Mouse (Mus musculus): Measurements from ENCODE around the gene Smyd1. TPM values are rescaled to one million over a fixed set of nuclear protein-coding genes. Genes with fewer than 3 reads are reported as not detected.
"Not testable (repeated sequence)": the region's sequence is repeated elsewhere in the genome, so short reads cannot be mapped to it uniquely, and the experiment has no call there.

The Smyd1 gene
- 100 to 1,000 TPM; 292 to 319 TPM for total RNA-seq (2021)
- long read RNA-seq, experiment 1, transcript Smyd1-202 (9 exons, 3,292 nt) = minor isoform, 27 of 201 reads
- long read RNA-seq, experiment 1, transcript Smyd1-201 (10 exons, 3,361 nt) = major isoform, 36 of 201 reads
- long read RNA-seq, experiment 1, partial matches to known transcripts = 10 of 201 reads
- long read RNA-seq, experiment 1, other reads (novel, unspliced or antisense) = 128 of 201 reads
- long read RNA-seq, experiment 2, transcript Smyd1-202 (9 exons, 3,292 nt) = minor isoform, 58 of 197 reads
- long read RNA-seq, experiment 2, transcript Smyd1-201 (10 exons, 3,361 nt) = major isoform, 60 of 197 reads
- long read RNA-seq, experiment 2, partial matches to known transcripts = 11 of 197 reads
- long read RNA-seq, experiment 2, other reads (novel, unspliced or antisense) = 67 of 197 reads

DNA sequence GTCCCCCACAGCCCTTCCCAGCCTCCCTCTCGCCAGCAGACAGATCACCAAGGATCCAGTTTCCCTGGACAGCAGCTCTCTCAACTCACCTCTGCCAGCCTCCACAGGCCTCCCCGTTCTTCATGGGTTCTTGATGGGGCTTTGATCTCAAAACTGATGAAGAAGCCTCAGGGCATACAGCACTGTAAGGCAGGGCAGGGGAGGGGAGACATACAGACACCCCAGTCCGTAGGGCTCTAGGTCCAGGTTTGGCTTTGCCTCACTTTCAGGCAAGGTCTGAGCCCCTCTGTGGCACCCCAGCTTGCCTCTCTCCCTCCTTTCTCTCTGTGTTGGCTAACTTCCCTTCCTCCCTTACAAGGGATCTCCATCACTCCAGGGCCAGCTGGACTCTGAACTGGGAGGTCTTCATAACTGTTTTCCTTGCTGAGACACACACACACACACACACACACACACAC is at the start of gene Smyd1:
Smyd1 (minus strand) TSS at position 408 of the 458 bp plus-strand sequence.
- no peak for DNase-seq

DNA sequence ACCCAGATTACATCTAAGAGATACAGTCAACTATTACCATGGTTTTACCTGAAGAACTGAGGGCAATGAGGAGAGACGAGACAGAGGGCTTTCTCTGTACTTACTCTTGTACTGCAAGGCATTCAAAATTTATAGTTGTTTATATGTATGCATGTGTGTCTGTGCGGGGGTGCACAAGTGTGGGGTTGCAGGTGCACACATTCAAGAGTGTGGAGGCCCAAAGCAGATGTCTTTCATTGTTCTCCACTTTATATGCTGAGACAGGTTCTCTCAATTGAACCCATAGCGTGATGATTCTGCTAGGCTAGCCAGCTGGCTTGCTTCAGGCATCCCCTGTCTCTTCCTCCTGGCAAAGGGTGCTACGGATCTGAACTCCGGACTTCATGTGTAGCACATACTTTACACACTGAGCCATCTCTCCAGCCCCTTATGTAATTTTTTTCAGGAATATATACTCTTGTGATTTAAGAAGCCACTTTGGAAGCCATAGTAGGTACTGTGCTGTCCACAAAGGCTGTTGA is 49.1 kb upstream of the Smyd1 start:
- DNase-seq = no peak

DNA sequence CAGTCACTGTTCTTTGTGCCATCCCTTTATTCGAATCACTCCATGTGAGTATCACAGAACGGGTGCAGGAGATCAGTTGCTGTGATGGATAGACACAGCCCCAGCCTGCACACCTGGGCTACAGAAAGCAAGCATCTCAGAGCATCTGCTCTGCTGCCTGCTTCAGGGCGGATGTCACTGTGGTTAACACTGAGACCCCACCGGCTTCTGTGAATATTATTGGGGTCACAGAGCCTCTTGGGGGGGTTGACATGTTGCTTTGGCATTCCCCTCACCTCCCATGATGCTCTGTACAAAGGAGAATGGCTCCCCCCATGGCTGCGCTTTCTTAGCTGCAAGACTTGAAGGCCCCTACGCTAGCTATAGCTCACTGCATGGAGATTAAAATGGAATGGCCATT is 47.4 kb upstream of the Smyd1 start:
- DNase-seq = peak; percentile 29

DNA sequence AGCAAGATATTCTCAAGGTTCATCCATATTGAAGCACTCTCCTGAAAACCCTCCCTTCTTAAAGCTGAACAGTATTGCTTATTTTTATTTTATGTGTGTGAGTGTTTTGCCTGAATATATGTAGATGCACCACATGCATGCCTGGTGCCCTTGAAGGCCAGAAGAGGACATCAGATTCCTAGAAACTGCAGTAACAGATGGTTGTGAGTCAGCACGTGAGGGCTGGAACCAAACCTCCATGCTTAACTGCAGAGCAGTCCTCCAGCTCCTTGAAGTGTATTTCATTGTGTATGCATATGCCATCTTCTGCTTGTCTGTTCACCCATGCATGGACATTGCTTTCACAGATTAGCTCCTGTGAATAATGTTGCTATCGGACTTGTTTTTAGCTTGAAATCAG is 42.0 kb upstream of the Smyd1 start:
- DNase-seq = no peak

DNA sequence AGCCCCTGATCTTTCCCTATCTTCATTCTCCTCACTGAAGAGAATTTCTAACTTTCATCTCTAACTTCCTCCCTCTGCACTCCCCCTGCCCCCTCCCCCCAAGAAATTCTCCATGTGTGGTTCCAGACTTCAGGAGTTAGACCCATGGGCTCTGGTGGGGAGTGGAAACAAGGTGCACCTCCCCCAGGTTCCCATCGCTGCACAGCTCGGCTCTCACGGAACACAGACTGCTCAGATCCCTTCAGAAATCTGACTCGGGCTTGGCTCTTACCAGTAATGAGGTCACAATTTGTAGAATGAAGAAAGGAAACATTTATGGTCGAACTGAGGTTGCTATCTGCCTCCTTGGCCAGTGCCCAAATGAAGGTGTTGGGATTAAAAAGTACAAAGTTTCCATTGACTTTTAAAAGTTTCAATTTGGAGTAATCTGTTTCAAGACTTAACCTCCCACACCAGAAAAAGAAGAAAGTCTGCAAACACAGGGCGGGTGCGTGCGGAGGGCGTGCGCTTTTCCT is 39.2 kb upstream of the Smyd1 start:
- no peak for DNase-seq

DNA sequence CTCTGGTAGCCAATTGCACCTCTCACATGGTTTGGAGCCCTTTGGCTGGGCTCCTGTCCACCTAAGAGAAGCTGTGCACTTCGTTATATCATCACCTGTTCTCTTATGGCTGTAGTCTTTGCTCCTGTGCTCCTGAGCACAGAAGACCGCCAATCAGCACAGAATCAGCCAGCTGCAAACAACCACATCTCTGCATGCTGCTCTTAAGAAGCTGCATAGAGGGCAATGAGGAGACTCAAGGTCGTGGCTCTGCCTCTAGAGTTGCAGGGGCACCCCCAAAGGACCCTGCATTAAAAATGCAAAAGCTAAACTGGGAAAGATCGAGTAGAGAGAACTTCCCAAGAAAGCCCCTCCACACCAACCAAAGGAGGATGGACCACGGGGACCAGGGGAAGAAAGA is 38.7 kb upstream of the Smyd1 start:
- no peak for DNase-seq

DNA sequence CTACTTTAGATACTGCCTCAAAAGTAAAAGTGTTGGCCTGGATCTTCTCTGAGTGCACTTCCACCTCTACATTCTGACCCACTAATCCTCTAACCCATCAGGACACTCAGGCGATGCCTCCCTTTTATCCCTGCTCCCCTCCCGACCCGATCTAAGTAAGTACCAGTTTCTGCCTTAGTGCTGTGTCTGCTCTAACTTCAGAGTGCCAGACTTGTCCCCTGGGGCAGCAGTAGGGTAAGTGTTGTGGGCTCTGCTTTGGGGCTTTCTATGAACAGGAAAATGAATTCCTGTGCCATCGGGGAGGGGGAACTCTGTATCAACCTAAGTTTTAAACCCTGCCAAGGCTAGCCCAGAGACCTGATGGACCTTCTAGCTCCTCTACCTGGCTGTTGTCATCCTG is 38.2 kb upstream of the Smyd1 start:
- DNase-seq = no peak

DNA sequence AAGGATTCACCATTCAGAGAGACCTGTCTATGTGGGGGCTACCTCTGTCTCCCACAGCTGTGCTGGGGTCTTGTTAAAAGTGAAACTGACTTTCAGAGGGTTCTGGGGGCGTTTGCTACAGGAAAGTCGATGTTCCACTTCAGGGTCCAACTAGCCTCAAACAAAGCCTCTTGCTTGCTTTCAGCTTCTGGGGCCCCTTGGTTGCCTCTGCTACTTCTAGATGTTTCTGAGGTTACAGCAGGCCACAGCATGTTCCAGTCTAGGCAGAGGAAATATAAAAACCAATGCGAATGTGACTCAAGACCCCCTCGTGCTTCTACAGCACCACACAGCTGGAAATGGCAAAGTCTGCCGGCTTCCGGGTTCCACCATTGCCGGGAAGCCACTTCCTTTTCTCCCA is 35.5 kb upstream of the Smyd1 start:
- no peak for DNase-seq

DNA sequence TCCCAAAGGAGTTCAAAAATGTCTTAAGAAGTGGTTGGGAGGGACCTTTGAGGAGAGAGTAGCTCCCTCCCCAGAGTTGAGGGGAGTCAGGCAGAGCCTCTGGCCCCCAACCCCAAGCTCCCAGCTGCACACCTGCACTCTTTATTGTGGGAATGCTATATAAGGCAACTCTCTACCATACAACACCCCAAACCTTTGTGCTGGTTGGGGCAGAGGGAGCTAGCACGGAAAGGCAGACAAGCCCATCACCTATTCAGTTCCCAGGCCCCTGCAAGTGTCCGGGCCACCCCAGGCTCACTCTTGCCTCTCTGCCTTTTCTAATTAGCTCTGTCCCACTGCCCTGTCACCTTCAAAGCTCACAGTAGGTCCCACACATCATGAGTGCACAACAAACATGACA is 31.7 kb upstream of the Smyd1 start:
- DNase-seq = no peak

DNA sequence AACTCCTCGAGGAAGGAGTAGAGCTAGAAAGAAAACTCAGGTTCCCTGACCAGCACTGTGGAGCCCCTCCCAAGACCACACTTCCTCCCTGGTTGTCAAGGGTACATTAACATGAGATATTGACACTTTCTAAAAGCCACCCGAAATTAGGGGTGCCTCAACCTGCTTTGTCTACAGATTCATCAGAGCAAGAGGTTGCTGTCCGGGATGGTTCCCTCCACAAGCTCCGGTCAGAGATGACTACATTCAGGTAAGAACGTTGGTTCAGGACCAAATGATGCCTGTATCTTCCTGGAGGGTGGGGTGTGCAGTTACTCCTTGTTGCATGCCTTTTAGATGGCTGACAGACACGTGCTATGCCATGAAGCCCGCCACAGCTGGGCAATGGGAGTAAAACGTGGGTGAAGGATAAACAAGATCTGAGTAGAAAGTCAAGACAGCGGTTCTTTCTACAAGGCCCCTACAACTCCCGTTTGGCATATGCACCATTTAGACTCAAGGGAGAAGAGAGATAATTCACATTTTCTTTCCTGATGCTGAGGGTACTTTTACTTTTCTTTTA is 30.9 kb upstream of the Smyd1 start:
- DNase-seq = no peak

DNA sequence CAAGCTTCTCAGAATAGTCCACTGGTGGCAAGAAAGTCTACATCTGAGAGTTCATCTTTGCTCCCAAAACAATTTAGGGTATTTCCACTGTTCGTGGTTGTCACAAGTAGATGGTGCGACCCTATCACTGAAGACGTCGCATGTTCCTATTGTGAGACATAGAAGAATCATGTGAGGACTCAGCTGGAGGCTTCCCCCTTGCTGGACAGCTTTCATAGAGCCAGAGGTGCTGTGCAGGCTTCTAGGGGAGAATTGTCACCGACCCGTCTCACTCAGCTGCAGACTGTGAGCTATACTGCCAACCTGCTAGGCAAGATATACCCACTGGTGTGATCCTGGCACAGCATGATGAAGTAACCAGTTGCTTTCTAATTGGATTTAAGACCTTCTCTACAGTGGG is 30.2 kb upstream of the Smyd1 start:
- no peak for DNase-seq

DNA sequence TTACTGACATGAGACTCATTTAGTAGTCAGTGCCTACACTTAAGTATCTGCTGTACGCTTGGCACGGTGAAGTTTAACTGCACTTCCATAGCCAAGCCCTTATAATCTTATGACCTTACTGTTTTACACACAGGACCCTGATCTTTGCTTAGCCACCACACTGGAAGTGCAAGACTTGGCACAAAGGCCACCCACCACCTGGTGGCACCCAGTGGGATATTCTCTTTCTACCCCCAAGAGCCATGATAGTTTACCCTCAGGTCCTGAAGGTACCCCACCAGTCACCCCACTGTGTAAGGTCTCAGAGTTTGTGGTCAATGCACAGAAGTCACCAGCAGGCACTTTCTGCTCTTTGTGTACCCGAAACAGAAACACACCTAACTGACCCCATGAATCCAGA is 29.2 kb upstream of the Smyd1 start:
- no peak for DNase-seq

DNA sequence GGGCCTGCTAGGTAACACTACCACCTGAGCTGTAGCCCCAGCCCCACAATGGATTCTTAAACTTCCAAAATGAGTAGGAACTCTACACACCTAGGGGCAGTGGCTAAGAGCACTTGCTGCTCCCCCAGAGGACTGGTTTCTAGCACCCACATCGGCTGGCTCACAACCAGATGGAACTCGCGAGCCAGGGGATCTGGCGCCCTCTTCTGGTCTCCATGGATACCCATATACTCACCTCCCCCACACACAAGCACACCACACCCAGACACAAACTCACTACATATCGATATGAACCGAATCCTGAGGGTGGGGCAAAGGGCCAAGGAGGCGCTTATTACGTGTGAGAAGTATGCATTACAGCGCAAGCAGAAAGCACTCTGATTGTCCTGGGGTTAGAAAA is 26.0 kb upstream of the Smyd1 start:
- DNase-seq = no peak

DNA sequence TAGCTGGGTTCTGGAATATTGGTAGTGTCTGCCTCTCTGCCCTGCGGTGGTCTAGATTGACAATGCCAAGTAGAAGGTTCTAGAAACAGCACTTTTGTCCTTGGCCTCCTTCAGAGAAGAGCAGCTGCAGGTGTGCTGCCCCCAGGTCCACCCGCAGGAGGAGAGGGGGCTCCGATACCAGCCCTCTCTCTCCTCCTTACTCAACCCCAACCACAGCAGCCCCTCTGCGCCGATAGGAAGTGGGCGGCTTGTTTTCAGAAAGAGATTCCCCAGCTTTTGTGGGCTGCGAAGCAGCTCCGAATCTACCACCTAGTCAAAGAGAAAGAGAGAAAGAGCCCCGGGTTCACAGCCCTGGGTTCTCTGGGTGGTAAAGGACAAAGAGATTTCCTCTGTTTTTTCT is 19.1 kb upstream of the Smyd1 start:
- DNase-seq = peak; percentile 36

DNA sequence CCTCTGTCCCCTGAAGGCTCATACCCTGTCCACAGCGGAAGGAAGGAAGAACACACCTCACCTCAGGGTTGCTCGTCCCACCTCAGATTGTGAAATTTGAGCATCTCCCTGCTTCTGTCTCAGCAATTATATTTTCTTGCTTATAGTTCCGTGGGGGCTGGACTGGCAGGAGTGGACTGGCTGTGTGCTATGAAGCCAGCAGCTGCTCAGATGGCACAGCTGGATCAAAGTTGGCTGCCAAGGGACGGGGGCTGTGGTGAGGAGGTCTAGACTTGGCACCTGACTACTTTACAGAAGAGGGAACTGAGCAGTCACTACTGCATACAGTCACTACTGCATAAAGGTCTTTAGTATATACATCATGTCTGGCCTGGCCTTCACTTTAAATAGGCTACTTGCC is 17.3 kb upstream of the Smyd1 start:
- DNase-seq = no peak

DNA sequence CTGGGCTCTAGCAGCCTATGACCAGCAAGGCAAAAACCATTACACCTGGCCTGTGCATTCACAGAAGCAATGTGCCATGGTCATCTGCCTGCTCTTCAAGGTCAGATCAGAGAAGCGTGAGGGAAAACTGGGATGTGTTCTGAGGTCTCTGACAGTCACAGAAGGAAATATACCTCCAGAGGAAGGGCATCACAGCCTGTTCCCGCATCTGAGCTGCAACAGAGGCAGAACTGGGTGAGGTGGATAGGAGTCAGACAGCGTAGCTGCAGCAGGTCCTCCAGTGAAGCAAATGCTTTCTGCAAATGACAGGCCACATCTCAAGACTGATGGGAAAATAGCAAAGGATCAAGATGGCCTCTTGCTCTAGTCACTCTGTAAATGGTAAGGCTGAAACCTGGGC is 16.9 kb upstream of the Smyd1 start:
- DNase-seq = no peak

DNA sequence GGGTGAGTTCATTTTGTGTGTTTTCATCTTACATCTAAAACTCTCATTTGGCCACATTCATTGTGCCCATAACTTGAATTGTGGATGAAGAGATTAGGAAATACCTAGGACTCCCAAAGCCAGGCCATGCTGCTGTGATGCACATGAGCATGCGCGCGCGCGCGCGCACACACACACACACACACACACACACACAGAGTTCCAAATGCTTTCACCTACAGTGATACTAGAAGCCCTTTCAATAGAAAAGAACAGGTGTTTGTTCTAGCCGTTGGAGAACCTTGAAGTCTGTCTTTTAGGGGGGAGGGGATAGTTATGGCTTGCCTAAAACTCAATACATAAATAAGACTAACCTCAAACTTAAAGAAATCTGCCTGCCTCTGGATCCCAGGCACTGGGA is 15.6 kb upstream of the Smyd1 start:
- no peak for DNase-seq

DNA sequence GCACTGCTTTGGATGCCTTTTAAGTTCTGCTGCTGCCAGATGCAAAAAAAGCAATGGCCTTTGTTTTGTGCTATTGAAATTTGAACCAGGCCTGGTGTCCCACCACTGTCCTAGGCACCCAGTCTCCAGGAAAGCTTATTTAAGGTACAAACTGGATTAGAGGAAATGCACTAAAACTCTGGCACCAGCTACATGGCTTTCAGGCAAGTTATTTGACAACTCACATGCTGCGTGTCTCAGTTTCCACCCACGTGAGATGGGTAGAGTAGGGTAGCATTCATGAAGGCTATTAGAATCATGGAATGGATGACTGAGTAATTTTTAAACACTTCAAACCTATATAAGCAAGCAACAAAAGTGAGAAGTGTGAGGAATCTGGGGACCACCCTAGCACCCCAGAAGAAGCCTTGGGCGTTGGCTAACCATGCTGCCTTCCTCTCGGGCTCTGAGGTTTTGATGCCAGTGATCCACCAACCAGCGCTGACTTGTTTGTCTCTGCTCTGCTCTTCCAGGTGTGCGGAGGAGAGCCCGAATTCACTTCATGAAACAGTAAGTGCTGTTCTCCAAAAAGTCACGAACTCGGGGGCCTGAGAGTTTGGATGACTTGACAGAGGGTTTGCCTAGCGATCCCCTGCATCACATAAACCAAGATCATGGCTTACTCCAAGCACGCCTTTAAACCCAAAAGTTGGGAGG is 11.7 kb upstream of the Smyd1 start:
- DNase-seq = no peak

DNA sequence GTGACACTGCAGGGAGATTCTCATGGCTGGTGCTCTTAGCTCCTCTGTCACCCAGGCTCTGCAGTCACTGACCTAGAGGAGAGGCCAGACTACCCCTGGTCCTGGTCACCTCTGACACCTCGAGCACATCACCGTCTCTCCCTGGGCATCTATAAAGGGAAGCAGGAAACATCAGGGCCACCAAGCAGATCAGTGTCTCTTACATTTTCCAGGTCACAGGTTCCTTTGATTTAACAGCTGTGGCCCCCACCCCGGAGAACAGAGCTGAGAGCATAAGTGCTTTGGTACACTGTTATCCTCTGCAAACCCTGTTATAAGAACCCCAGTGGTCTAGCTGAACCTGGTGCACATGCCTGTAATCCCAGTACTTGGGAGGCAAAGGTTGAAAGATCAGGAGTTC is 11.0 kb upstream of the Smyd1 start:
- DNase-seq = no peak

DNA sequence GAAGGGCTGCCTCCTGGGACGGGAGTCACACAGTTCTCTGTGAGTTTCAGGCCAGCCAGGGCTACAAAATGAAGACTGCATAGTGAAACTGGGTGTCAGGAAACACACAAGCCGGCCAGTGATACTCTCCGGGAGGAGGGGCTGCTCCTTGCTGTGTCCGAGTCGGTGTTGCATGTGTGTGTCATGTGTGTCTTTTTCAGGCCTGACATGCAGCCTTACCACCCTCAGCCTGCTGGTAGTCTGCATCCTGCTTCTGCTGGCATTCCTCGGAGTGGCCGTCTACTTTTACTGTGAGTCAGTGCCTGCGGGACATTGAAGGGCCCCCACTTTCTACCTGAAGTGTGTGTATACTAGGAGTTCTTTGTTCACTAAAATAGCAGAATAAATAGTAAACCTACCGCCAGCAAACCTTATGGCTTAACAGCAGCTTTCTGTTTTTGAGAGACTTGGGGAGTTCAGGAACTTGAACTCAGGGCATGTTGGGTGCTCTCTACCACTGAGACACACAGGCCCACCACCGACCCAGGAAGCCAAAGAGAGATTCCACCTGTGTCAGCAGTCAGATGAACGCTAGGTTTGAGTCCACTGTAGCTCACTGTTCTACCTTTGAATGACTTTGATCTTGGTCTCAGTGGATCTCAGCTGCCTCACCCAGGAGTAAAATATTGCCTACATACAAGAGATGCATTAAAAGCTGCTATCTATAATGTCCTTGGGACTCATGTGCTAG is 10.4 kb upstream of the Smyd1 start:
- DNase-seq = no peak

DNA sequence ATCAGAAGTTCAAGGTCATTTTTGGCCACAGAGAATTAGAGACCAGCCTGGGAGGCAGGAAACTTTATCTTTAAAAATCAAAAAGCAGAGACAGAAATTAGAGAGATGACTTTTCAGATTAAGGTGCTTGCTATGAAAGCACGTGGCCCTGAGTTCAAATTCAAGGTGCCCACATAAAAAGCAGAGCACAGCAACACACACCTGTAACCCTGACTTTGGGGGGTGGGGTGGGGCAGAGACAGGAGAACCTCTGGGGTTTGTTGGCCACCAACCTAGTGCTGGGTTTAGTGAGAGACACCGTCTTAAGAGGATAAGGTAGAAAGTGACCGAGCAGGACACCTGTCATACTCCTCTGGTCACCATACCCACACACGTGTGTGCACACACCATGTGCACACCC is 9.5 kb upstream of the Smyd1 start:
- not testable (repeated sequence) for DNase-seq

DNA sequence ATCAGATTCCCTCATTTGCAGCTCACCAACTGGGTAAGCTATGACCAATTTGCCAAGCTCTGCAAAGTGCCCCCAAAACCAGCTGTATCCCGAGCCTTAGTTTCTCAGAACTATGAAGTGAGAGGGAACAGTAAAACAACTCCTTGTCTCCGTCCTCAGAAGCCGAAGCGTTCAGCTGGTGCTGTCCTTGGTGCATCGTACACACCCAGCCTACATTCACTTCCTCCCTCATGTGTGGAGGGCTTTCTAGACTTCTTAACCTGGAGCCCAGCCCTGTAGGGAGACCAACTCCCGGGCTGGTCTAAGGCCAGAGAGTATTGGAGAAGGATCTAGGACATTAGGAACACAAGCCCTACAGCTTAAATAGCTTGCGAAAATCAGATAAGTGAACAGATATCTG is 8.5 kb upstream of the Smyd1 start:
- no peak for DNase-seq
